Comparison of ENCODE assay signal across 15 mouse cellular contexts in genomic region chr12:86580132-86580718, GRCm38 (mm10).
DNase-seq lines count a peak whose midpoint lies in the region; ATAC-seq and TF ChIP-seq lines count a peak whose summit lies in the region.
"Had no signal": no experiment of that assay in that cellular context is flagged by ENCODE, and none has a peak within 500 bp of the region (broad histone marks: within the 10 kb centered on the region; RNA-seq: fewer than 3 reads in every experiment).

No protein-coding gene starts in this region.

- H3K9me3 ChIP-seq in forebrain, postnatal 0 days (ENCODE audit: low read length): no peaks in the 10 kb centered on the region
- no peaks in the 10 kb centered on the region for H3K9me3 ChIP-seq in forebrain, embryonic 13.5 days (replicated peaks)
- no peaks in the 10 kb centered on the region for H3K9me3 ChIP-seq in kidney, embryonic 14.5 days (ENCODE audit: control insufficient read depth, low read length)
- H3K9me3 ChIP-seq: embryonic facial prominence, embryonic 10.5 days; megakaryocyte, embryonic 14.5 days had no signal

- no peak overlapping the region for H3K4me3 ChIP-seq in forebrain, postnatal 0 days (ENCODE audit: low read depth, low read length)
- no peak overlapping the region for H3K4me3 ChIP-seq in forebrain, embryonic 13.5 days
- H3K4me3 ChIP-seq in kidney, embryonic 14.5 days (ENCODE audit: low read length): no peak overlapping the region
- H3K4me3 ChIP-seq: embryonic facial prominence, embryonic 10.5 days; megakaryocyte, embryonic 14.5 days; myocyte had no signal

- no peaks in the 10 kb centered on the region for H3K36me3 ChIP-seq in forebrain, postnatal 0 days (ENCODE audit: insufficient read depth)
- H3K36me3 ChIP-seq in forebrain, embryonic 13.5 days (ENCODE audit: poor library complexity, severe bottlenecking): no peaks in the 10 kb centered on the region
- H3K36me3 ChIP-seq in kidney, embryonic 14.5 days (ENCODE audit: control insufficient read depth, insufficient read depth, low read length): no peaks in the 10 kb centered on the region
- H3K36me3 ChIP-seq: embryonic facial prominence, embryonic 10.5 days had no signal

- H3K9ac ChIP-seq in forebrain, postnatal 0 days: no peak overlapping the region
- no peak overlapping the region for H3K9ac ChIP-seq in forebrain, embryonic 13.5 days
- H3K9ac ChIP-seq in kidney, embryonic 14.5 days (ENCODE audit: low read depth, low read length): no peak overlapping the region

- H3K27me3 ChIP-seq in forebrain, postnatal 0 days (ENCODE audit: insufficient read depth, low read length): no peaks in the 10 kb centered on the region
- H3K27me3 ChIP-seq in forebrain, embryonic 13.5 days: no peaks in the 10 kb centered on the region
- no peaks in the 10 kb centered on the region for H3K27me3 ChIP-seq in kidney, embryonic 14.5 days (ENCODE audit: control insufficient read depth, insufficient read depth, low read length)

- 40% methylated on average over 4 of the region's 4 CpGs for WGBS in forebrain, postnatal 0 days
- 71% methylated on average over 4 of the region's 4 CpGs for WGBS in forebrain, embryonic 13.5 days
- WGBS in kidney, embryonic 14.5 days: 41% methylated on average over 4 of the region's 4 CpGs

- no peaks in the 10 kb centered on the region for H3K4me1 ChIP-seq in forebrain, postnatal 0 days (ENCODE audit: insufficient read depth)
- H3K4me1 ChIP-seq in forebrain, embryonic 13.5 days: no peaks in the 10 kb centered on the region
- H3K4me1 ChIP-seq in kidney, embryonic 14.5 days (ENCODE audit: control insufficient read depth, insufficient read depth, low read length): no peaks in the 10 kb centered on the region
- H3K4me1 ChIP-seq: embryonic facial prominence, embryonic 10.5 days; megakaryocyte, embryonic 14.5 days had no signal

- DNase-seq in forebrain, postnatal 0 days: peak; percentile 54
- peak; percentile 16 for DNase-seq in MN1 (ENCODE audit: low spot score)
- peak; percentile 45 for DNase-seq in adrenal gland, postnatal 10 days
- DNase-seq in spleen, adult 12 weeks (ENCODE audit: low spot score): no peak
- DNase-seq in c-Kit-positive CD71-positive TER-119-positive erythroid progenitor cells, embryonic 14.5 days (ENCODE audit: low spot score): no peak
- DNase-seq: cerebellum, adult 8-10 months; layer of hippocampus, adult 9-11 months had no signal

- H3K27ac ChIP-seq in forebrain, postnatal 0 days (ENCODE audit: low read depth, low read length): no peak overlapping the region
- H3K27ac ChIP-seq in forebrain, embryonic 13.5 days: no peak overlapping the region
- no peak overlapping the region for H3K27ac ChIP-seq in kidney, embryonic 14.5 days (ENCODE audit: low read depth, low read length)
- H3K27ac ChIP-seq: embryonic facial prominence, embryonic 10.5 days; stomach, postnatal 0 days had no signal

- H3K4me2 ChIP-seq in forebrain, postnatal 0 days (ENCODE audit: low read depth): no peak overlapping the region
- no peak overlapping the region for H3K4me2 ChIP-seq in forebrain, embryonic 13.5 days
- no peak overlapping the region for H3K4me2 ChIP-seq in kidney, embryonic 14.5 days (replicated peaks; ENCODE audit: low read depth, low read length)

- peak; percentile 74 for ATAC-seq in forebrain, postnatal 0 days
- no peak for ATAC-seq in forebrain, embryonic 13.5 days
- peak; percentile 72 for ATAC-seq in kidney, embryonic 14.5 days (ENCODE audit: low FRiP score, low TSS enrichment)
- no peak for ATAC-seq in megakaryocyte-erythroid progenitor cell, adult 5-6 weeks (replicated peaks; ENCODE audit: low FRiP score, low TSS enrichment, poor library complexity, severe bottlenecking)
- ATAC-seq: CD4-positive, CD25-positive, alpha-beta regulatory T cell, adult 4 months had no signal

- no peak for TF ChIP-seq CTCF in forebrain, postnatal 0 days (IDR thresholded peaks at IDR 0.05; ENCODE audit: low read depth)

Comparison
In these comparisons a context has a peak if more than half of its experiments do, and no peak if none do; other contexts are left out.
1. ATAC-seq: peak in forebrain, postnatal 0 days (single experiment) and kidney, embryonic 14.5 days (single experiment); none in forebrain, embryonic 13.5 days (single experiment) and megakaryocyte-erythroid progenitor cell, adult 5-6 weeks (single experiment).
2. DNase-seq: peak in forebrain, postnatal 0 days (single experiment), MN1 (single experiment) and adrenal gland, postnatal 10 days (single experiment); none in spleen, adult 12 weeks (single experiment) and c-Kit-positive CD71-positive TER-119-positive erythroid progenitor cells, embryonic 14.5 days (single experiment).